48 mouse cellular contexts compared by ENCODE assay signal in genomic region chr11:109188235-109188634, GRCm38 (mm10). TPM values are rescaled to one million over a fixed set of nuclear protein-coding genes. Genes with fewer than 3 reads are reported as not detected.
"Had no signal": no experiment of that assay in that cellular context is flagged by ENCODE, and none has a peak within 500 bp of the region (broad histone marks: within the 10 kb centered on the region; RNA-seq: fewer than 3 reads in every experiment).

No protein-coding gene starts in this region.

- H3K4me1 ChIP-seq: heart, embryonic 12.5 days; heart, embryonic 13.5 days; heart, embryonic 15.5 days had no signal

- H3K27ac ChIP-seq: heart, adult 2 months; heart, embryonic 10.5 days; heart, embryonic 13.5 days; heart, embryonic 15.5 days; hindbrain, embryonic 10.5 days; hindbrain, embryonic 12.5 days; hindbrain, embryonic 13.5 days; hindbrain, embryonic 14.5 days; hindbrain, embryonic 15.5 days; hindbrain, postnatal 0 days; kidney, embryonic 15.5 days; kidney, postnatal 0 days; layer of hippocampus, adult 2 months; left cerebral cortex, adult 2 months had no signal

- H3K9ac ChIP-seq: heart, embryonic 12.5 days; heart, embryonic 13.5 days; heart, embryonic 15.5 days; hindbrain, embryonic 12.5 days; hindbrain, embryonic 13.5 days; hindbrain, embryonic 14.5 days; hindbrain, embryonic 15.5 days; kidney, embryonic 15.5 days had no signal

- H3K9me3 ChIP-seq: heart, embryonic 10.5 days; heart, embryonic 12.5 days; heart, embryonic 13.5 days; heart, embryonic 15.5 days; hindbrain, embryonic 10.5 days; hindbrain, embryonic 12.5 days; hindbrain, embryonic 13.5 days; hindbrain, embryonic 15.5 days; kidney, embryonic 15.5 days had no signal

- H3K4me3 ChIP-seq: heart, adult 2 months; heart, embryonic 10.5 days; heart, embryonic 12.5 days; heart, embryonic 13.5 days; heart, embryonic 15.5 days; hindbrain, embryonic 10.5 days; hindbrain, embryonic 12.5 days; hindbrain, embryonic 13.5 days; hindbrain, embryonic 15.5 days; kidney, embryonic 15.5 days; layer of hippocampus, adult 2 months; left cerebral cortex, adult 2 months had no signal

- ATAC-seq: hindbrain, embryonic 16.5 days; hindbrain, postnatal 0 days; inflammation-experienced regulatory T-cells, adult 6 months had no signal

- H3K36me3 ChIP-seq: heart, embryonic 10.5 days; heart, embryonic 12.5 days; heart, embryonic 13.5 days; heart, embryonic 15.5 days; hindbrain, embryonic 10.5 days; hindbrain, embryonic 12.5 days; hindbrain, embryonic 13.5 days; hindbrain, embryonic 15.5 days; kidney, embryonic 15.5 days had no signal

- H3K27me3 ChIP-seq: hindbrain, embryonic 12.5 days; hindbrain, embryonic 13.5 days; hindbrain, embryonic 15.5 days; kidney, embryonic 15.5 days had no signal

- H3K4me2 ChIP-seq: heart, embryonic 11.5 days; heart, embryonic 12.5 days; heart, embryonic 13.5 days; heart, embryonic 15.5 days; hindbrain, embryonic 12.5 days; hindbrain, embryonic 13.5 days; hindbrain, embryonic 14.5 days; hindbrain, embryonic 15.5 days; kidney, embryonic 15.5 days had no signal

- DNase-seq: heart, adult 2 months; heart, postnatal 10 days; heart, postnatal 14 days; heart, postnatal 36 days; heart, postnatal 4 days; kidney, adult 11 months; kidney, adult 18-20 months; kidney, adult 2 months; kidney, adult 8-10 months; kidney, adult 9 months; kidney, postnatal 10 days; kidney, postnatal 14 days; kidney, postnatal 25 days; kidney, postnatal 36 days; layer of hippocampus, adult 9-11 months; layer of hippocampus, postnatal 36 days had no signal

RNA-seq across cellular contexts. Expression of gene E030025P04Rik, which starts 44.1 kb away (rescaled TPM):
- total RNA-seq: heart, adult 2 months; heart, adult 8-10 months; heart, postnatal 10 days; heart, postnatal 14 days; heart, postnatal 25 days; heart, postnatal 36 days; heart, postnatal 4 days; hematopoietic stem cell, adult 5-6 weeks; hindbrain, postnatal 0 days; layer of hippocampus, adult 18-20 months; layer of hippocampus, adult 2 months; layer of hippocampus, adult 8-10 months; layer of hippocampus, postnatal 14 days; layer of hippocampus, postnatal 25 days; layer of hippocampus, postnatal 36 days; left cerebral cortex, adult 18-20 months; left cerebral cortex, adult 2 months had no signal
- polyA plus RNA-seq: heart, adult 2 months; heart, embryonic 10.5 days; heart, embryonic 11.5 days; heart, embryonic 12.5 days; heart, embryonic 13.5 days; heart, embryonic 14.5 days; heart, embryonic 15.5 days; heart, embryonic 16.5 days; heart, postnatal 0 days; hindbrain, embryonic 10.5 days; hindbrain, embryonic 12.5 days; hindbrain, embryonic 13.5 days; hindbrain, embryonic 14.5 days; hindbrain, embryonic 15.5 days; hindbrain, embryonic 16.5 days; hindbrain, postnatal 0 days; inflammation-experienced regulatory T-cells, adult 6 months; intestine, embryonic 14.5 days; kidney, adult 2 months; kidney, embryonic 14.5 days; kidney, embryonic 15.5 days; kidney, embryonic 16.5 days; kidney, postnatal 0 days; large intestine, adult 2 months had no signal
